Comparison of ENCODE assay signal across 11 mouse cellular contexts in genomic region chr11:81587942-81588341, GRCm38 (mm10).
DNase-seq lines count a peak whose midpoint lies in the region; ATAC-seq and TF ChIP-seq lines count a peak whose summit lies in the region.
"Had no signal": no experiment of that assay in that cellular context is flagged by ENCODE, and none has a peak within 500 bp of the region (broad histone marks: within the 10 kb centered on the region; RNA-seq: fewer than 3 reads in every experiment).

No protein-coding gene starts in this region.

- peak overlapping the region; percentile 42 for H3K4me2 ChIP-seq in heart, embryonic 12.5 days
- peak overlapping the region; percentile 36; the same call in 1 of the 2 replicates for H3K4me2 ChIP-seq in midbrain, postnatal 0 days (ENCODE audit: low read depth, low read length, poor library complexity, severe bottlenecking)
- H3K4me2 ChIP-seq: midbrain, embryonic 12.5 days; stomach, embryonic 15.5 days had no signal

- H3K27ac ChIP-seq in heart, embryonic 12.5 days (ENCODE audit: poor library complexity, severe bottlenecking), result no peak overlapping the region
- H3K27ac ChIP-seq in midbrain, postnatal 0 days (ENCODE audit: low read depth, low read length), result peak overlapping the region; percentile 55; the same call in 1 of the 2 replicates
- H3K27ac ChIP-seq: midbrain, embryonic 12.5 days; stomach, embryonic 15.5 days had no signal

- TF ChIP-seq CTCF in midbrain, postnatal 0 days (IDR thresholded peaks at IDR 0.05), result no peak

- peaks cover 14% of the 10 kb centered on the region for H3K4me1 ChIP-seq in heart, embryonic 12.5 days (replicated peaks)
- H3K4me1 ChIP-seq in midbrain, postnatal 0 days (ENCODE audit: insufficient read depth, low read length), result peaks cover 5% of the 10 kb centered on the region; the same call in 1 of the 2 replicates
- H3K4me1 ChIP-seq: stomach, embryonic 15.5 days had no signal

- 0 out of 2 replicates have a peak overlapping the region, but pooled peaks have one; percentile 1 for H3K9ac ChIP-seq in heart, embryonic 12.5 days
- H3K9ac ChIP-seq in midbrain, postnatal 0 days (replicated peaks; ENCODE audit: low read length, poor library complexity, severe bottlenecking), result 0 out of 2 replicates have a peak overlapping the region, but pooled peaks have one; percentile 33
- H3K9ac ChIP-seq: midbrain, embryonic 12.5 days; stomach, embryonic 15.5 days had no signal

- WGBS in heart, embryonic 12.5 days, result 37% methylated on average over 17 of the region's 17 CpGs
- 42% methylated on average over 17 of the region's 17 CpGs for WGBS in midbrain, postnatal 0 days

- ATAC-seq in heart, embryonic 12.5 days (ENCODE audit: insufficient number of reproducible peaks, low FRiP score), result peak; percentile 77
- no peak for ATAC-seq in midbrain, postnatal 0 days (ENCODE audit: low FRiP score)

- no peaks in the 10 kb centered on the region for H3K9me3 ChIP-seq in heart, embryonic 12.5 days (replicated peaks)
- no peaks in the 10 kb centered on the region for H3K9me3 ChIP-seq in midbrain, postnatal 0 days (ENCODE audit: low read length)
- H3K9me3 ChIP-seq: midbrain, embryonic 12.5 days; stomach, embryonic 15.5 days had no signal

- no peaks in the 10 kb centered on the region for H3K36me3 ChIP-seq in heart, embryonic 12.5 days
- H3K36me3 ChIP-seq in midbrain, postnatal 0 days (ENCODE audit: insufficient read depth, low read length), result no peaks in the 10 kb centered on the region
- H3K36me3 ChIP-seq: midbrain, embryonic 12.5 days; stomach, embryonic 15.5 days had no signal

- H3K4me3 ChIP-seq in heart, embryonic 12.5 days, result no peak overlapping the region
- no peak overlapping the region for H3K4me3 ChIP-seq in midbrain, postnatal 0 days (ENCODE audit: low read depth, low read length)
- H3K4me3 ChIP-seq: midbrain, embryonic 12.5 days; stomach, embryonic 15.5 days had no signal

- no peaks in the 10 kb centered on the region for H3K27me3 ChIP-seq in heart, embryonic 12.5 days (replicated peaks)
- H3K27me3 ChIP-seq in midbrain, postnatal 0 days (ENCODE audit: insufficient read depth, low read length), result no peaks in the 10 kb centered on the region
- H3K27me3 ChIP-seq: Patski; stomach, embryonic 15.5 days had no signal

- peak; percentile 16 to 26 for DNase-seq in left cerebral cortex, adult 18-20 months (ENCODE audit: low spot score in 2 of 2)
- no peak for DNase-seq in left cerebral cortex, adult 11 months (ENCODE audit: low spot score)
- peak; percentile 70 for DNase-seq in cerebellum, adult 9-10 months
- peak; percentile 69 for DNase-seq in midbrain, postnatal 0 days (ENCODE audit: low spot score)
- DNase-seq in spleen, postnatal 10 days (ENCODE audit: low spot score in 2 of 2), result no peak
- no peak for DNase-seq in gastrocnemius, postnatal 10 days
- DNase-seq in embryo, embryonic 10 days (ENCODE audit: low spot score), result no peak

Comparison
In these comparisons a context has a peak if more than half of its experiments do, and no peak if none do; other contexts are left out.
1. DNase-seq: peak in left cerebral cortex, adult 18-20 months (2 of 2), cerebellum, adult 9-10 months (single experiment) and midbrain, postnatal 0 days (single experiment); none in left cerebral cortex, adult 11 months (single experiment), spleen, postnatal 10 days (0 of 2), gastrocnemius, postnatal 10 days (single experiment) and embryo, embryonic 10 days (single experiment).